Mouse (Mus musculus) liver, adult 2 months (tissue): ENCODE measurements at regions not wholly inside any gene's neighbourhood (a gene's known extent, or its start where the extent isn't known, plus 50 kb on each side); places are given as distances from the start of the nearest gene placed in this dataset.

Experiments
- CTCF ChIP-seq: fragments of 200-500 bp; IDR thresholded peaks from 2 replicates; pipeline ENCODE4 v1.5.1; 2011; ENCODE audit warnings: low read depth, low read length, control low read depth
- POLR2A ChIP-seq: fragments of 200-500 bp; IDR thresholded peaks from 2 replicates; pipeline ENCODE4 v1.6.1; 2011; ENCODE audit warnings: low read length, control low read depth; ENCODE audit not compliant: insufficient read depth; ENCODE audit errors: extremely low read depth

- TF ChIP-seq CTCF (no peak), POLR2A (no peak)
These were observed 448.8 kb downstream of the Cps1 start for GRCm38 (mm10) chr1:67571616-67572015.
